Mouse (Mus musculus): ENCODE measurements around the gene Tmem29.

DNA sequence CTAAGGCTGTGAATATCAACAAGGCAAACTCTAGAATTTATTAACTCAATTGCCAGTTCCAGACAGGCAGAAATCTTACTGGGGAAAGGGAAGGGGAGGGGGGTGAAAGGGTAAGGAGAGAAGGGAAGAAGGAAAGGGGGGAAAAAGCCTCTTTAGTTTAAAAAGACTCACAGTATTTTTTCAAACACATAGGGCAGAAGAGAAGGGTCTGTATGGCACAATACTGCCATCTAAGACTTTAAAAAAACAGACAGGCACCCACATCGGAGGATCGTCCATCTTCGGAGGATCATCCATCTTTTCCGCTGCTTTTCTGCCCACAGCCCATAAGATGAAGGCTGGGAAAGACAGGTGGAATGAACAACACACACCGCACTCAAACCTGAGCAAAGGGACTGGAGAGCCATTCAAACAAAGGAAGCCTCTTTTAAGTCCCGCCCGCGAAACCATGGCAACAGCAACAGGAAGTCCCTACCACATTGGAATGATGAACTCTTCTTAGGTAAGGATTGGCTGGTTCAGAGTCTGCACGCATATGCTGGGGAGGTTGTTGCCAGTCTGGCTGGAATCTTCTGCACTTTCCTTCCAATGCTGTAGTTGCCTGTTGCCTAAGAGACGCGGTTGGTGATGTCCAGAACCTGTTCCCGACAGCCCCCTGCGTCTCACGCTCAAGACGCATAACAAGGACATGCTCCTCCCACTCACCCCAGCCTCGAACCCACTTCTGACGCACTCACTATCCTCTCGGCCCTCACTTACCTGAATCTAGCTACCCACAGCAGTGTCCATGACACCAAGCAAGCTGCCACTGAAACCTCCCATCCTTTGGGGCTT lies 18.2 kb downstream of the Tmem29 start:
- TF ChIP-seq CTCF (IDR thresholded peaks at IDR 0.05) (no peak), POLR2A (IDR thresholded peaks at IDR 0.05; ENCODE audit: insufficient read depth, low read depth, low read length) (no peak)

Data from heart, adult 2 months (tissue).